Mouse (Mus musculus) neural tube, embryonic 13.5 days (tissue): Measurements from ENCODE around the gene Mre11a. TPM values are rescaled to one million over a fixed set of nuclear protein-coding genes. Genes with fewer than 3 reads are reported as not detected.
A peak's percentile ranks its signal among the peaks of the same experiment; 100 is the strongest.

Source experiments
- ATAC-seq: fragments of 200-750 bp; cut with Nextera tagmentation; 2 replicates; pipeline ENCODE4 v1.8.0; 2017; ENCODE audit warnings: low read depth, mild to moderate bottlenecking, moderate TSS enrichment, moderate library complexity
- H3K27ac ChIP-seq: fragments of 300-500 bp; sonication (generic); replicated peaks from 2 replicates; pipeline ENCODE4 v1.5.1; 2015; ENCODE audit warnings: moderate library complexity, mild to moderate bottlenecking, inconsistent platforms
- H3K27me3 ChIP-seq: fragments of 300-500 bp; sonication (generic); 2 replicates; pipeline ENCODE4 v1.6.1; 2015; ENCODE audit warnings: mild to moderate bottlenecking, inconsistent platforms
- H3K36me3 ChIP-seq: fragments of 300-500 bp; sonication (generic); 2 replicates; pipeline ENCODE4 v1.6.1; 2015; ENCODE audit warnings: mild to moderate bottlenecking, inconsistent platforms
- H3K4me1 ChIP-seq: fragments of 300-500 bp; sonication (generic); replicated peaks from 2 replicates; pipeline ENCODE4 v1.6.1; 2015; ENCODE audit warnings: inconsistent platforms
- H3K4me2 ChIP-seq: fragments of 300-500 bp; sonication (generic); 2 replicates; pipeline ENCODE4 v1.6.1; 2015; ENCODE audit warnings: inconsistent platforms, mild to moderate bottlenecking, moderate library complexity
- H3K4me3 ChIP-seq: fragments of 300-500 bp; sonication (generic); 2 replicates; pipeline ENCODE4 v1.5.1; 2015; ENCODE audit warnings: mild to moderate bottlenecking, inconsistent platforms
- H3K9ac ChIP-seq: fragments of 300-500 bp; sonication (generic); 2 replicates; pipeline ENCODE4 v1.6.1; 2015; ENCODE audit warnings: moderate library complexity, mild to moderate bottlenecking, inconsistent platforms
- H3K9me3 ChIP-seq: fragments of 300-500 bp; sonication (generic); 2 replicates; pipeline ENCODE4 v1.6.1; 2016; ENCODE audit warnings: inconsistent platforms
- WGBS: fragments of 180-500 bp; shearing (Covaris S2); methylation state at CpG from one replicate; pipeline ENCODE4 v1.1.7; 2015; 5-methylcytosine and 5-hydroxymethylcytosine counted together
- polyA plus RNA-seq: library from polyadenylated mRNA; unstranded; fragments of >200 nt; fragmentation: Nextera tagmentation; extraction: Ambion mirVana; gene quantifications from 2 replicates; pipeline ENCODE4 v1.2.1, GENCODE M21; 2015

Gene Mre11a
- polyA plus RNA-seq: 11.0 and 14.8 TPM in 2 replicates

- Histone ChIP-seq H3K4me3 (peak within 1 kb of the TSS; percentile 61), H3K9ac (peak within 1 kb of the TSS; percentile 82), H3K36me3 (peaks cover 43% of the 10 kb centered on the region), H3K4me1 (peaks cover 12% of the 10 kb centered on the region), H3K27me3 (no peaks in the 10 kb centered on the region), H3K27ac (peak within 1 kb of the TSS; percentile 94), H3K9me3 (no peaks in the 10 kb centered on the region), H3K4me2 (peak within 1 kb of the TSS; percentile 77)
- under 1% methylated on average over 62 of the region's 62 CpGs for WGBS
- peak; percentile 100 for ATAC-seq
Observed at GRCm38 (mm10) chr9:14784039-14785002, at the start of gene Mre11a, which contains the start of gene Ankrd49. Mre11a (plus strand) TSS chr9:14784654. Ankrd49 (minus strand) TSS chr9:14784856.

GRCm38 (mm10) chr9:14739498-14740150, 44.8 kb upstream of the Mre11a start:
- 82% methylated on average over 4 of the region's 4 CpGs for WGBS

GRCm38 (mm10) chr9:14740151-14740924, 44.1 kb upstream of the Mre11a start, which contains the start of gene Piwil4:
Piwil4 (minus strand) TSS chr9:14740733.
- no peak for ATAC-seq
- no peaks in the 10 kb centered on the region for H3K4me1 ChIP-seq
- no peaks in the 10 kb centered on the region for H3K27me3 ChIP-seq
- H3K27ac ChIP-seq: no peak within 1 kb of the TSS
- H3K4me3 ChIP-seq: no peak within 1 kb of the TSS
- WGBS: 88% methylated on average over 19 of the region's 19 CpGs
- no peak within 1 kb of the TSS for H3K9ac ChIP-seq
- no peaks in the 10 kb centered on the region for H3K9me3 ChIP-seq
- no peak within 1 kb of the TSS for H3K4me2 ChIP-seq
- H3K36me3 ChIP-seq: no peaks in the 10 kb centered on the region

More at GRCm38 (mm10) chr9:14739498-14740150, 44.8 kb upstream of the Mre11a start:
- Histone ChIP-seq H3K9ac (no peak overlapping the region), H3K9me3 (no peaks in the 10 kb centered on the region), H3K27ac (no peak overlapping the region), H3K4me1 (no peaks in the 10 kb centered on the region), H3K27me3 (no peaks in the 10 kb centered on the region), H3K4me2 (no peak overlapping the region), H3K4me3 (no peak overlapping the region), H3K36me3 (no peaks in the 10 kb centered on the region)
- ATAC-seq: no peak

- ATAC-seq: peak; percentile 48
- Histone ChIP-seq H3K9ac (peak overlapping the region; percentile 73), H3K4me3 (peak overlapping the region; percentile 47), H3K9me3 (no peaks in the 10 kb centered on the region), H3K27me3 (peaks cover 23% of the 10 kb centered on the region), H3K36me3 (no peaks in the 10 kb centered on the region), H3K27ac (no peak overlapping the region), H3K4me1 (peaks cover 18% of the 10 kb centered on the region), H3K4me2 (peak overlapping the region; percentile 81)
- WGBS: 57% methylated on average over 42 of the region's 42 CpGs
Observed at GRCm38 (mm10) chr9:14750901-14751502, 33.5 kb upstream of the Mre11a start.

- H3K9me3 ChIP-seq: no peaks in the 10 kb centered on the region
- H3K4me2 ChIP-seq: peak overlapping the region; percentile 81
- peak; percentile 89 for ATAC-seq
- H3K27ac ChIP-seq: no peak overlapping the region
- no peaks in the 10 kb centered on the region for H3K36me3 ChIP-seq
- 1% methylated on average over 50 of the region's 50 CpGs for WGBS
- peaks cover 18% of the 10 kb centered on the region for H3K4me1 ChIP-seq
- H3K4me3 ChIP-seq: peak overlapping the region; percentile 47
- peak overlapping the region; percentile 73 for H3K9ac ChIP-seq
- H3K27me3 ChIP-seq: peaks cover 23% of the 10 kb centered on the region
Observed at GRCm38 (mm10) chr9:14751503-14752000, 32.9 kb upstream of the Mre11a start.

GRCm38 (mm10) chr9:14752001-14752522, 32.4 kb upstream of the Mre11a start, which contains the start of gene Fut4:
Fut4 (minus strand) TSS chr9:14752393.
- peaks cover 23% of the 10 kb centered on the region for H3K27me3 ChIP-seq
- no peaks in the 10 kb centered on the region for H3K36me3 ChIP-seq
- 1% methylated on average over 28 of the region's 28 CpGs for WGBS
- no peaks in the 10 kb centered on the region for H3K9me3 ChIP-seq
- H3K4me1 ChIP-seq: peaks cover 18% of the 10 kb centered on the region
- peak; percentile 81 for ATAC-seq
- peak within 1 kb of the TSS; percentile 47 for H3K4me3 ChIP-seq
- H3K4me2 ChIP-seq: peak within 1 kb of the TSS; percentile 81
- peak within 1 kb of the TSS; percentile 73 for H3K9ac ChIP-seq
- no peak within 1 kb of the TSS for H3K27ac ChIP-seq

GRCm38 (mm10) chr9:14753947-14754346, 30.5 kb upstream of the Mre11a start:
- Histone ChIP-seq H3K4me1 (peaks cover 18% of the 10 kb centered on the region), H3K27me3 (peaks cover 23% of the 10 kb centered on the region), H3K9ac (no peak overlapping the region), H3K9me3 (no peaks in the 10 kb centered on the region), H3K4me2 (no peak overlapping the region), H3K4me3 (no peak overlapping the region), H3K36me3 (no peaks in the 10 kb centered on the region), H3K27ac (no peak overlapping the region)
- ATAC-seq: no peak

GRCm38 (mm10) chr9:14754469-14754868, 30.0 kb upstream of the Mre11a start:
- Histone ChIP-seq H3K27ac (no peak overlapping the region), H3K4me1 (peaks cover 18% of the 10 kb centered on the region), H3K27me3 (peaks cover 21% of the 10 kb centered on the region), H3K9me3 (no peaks in the 10 kb centered on the region), H3K9ac (no peak overlapping the region), H3K36me3 (no peaks in the 10 kb centered on the region), H3K4me3 (no peak overlapping the region), H3K4me2 (no peak overlapping the region)
- 92% methylated on average over 3 of the region's 3 CpGs for WGBS
- ATAC-seq: no peak

- 83% methylated on average over 7 of the region's 7 CpGs for WGBS
Observed at GRCm38 (mm10) chr9:14758590-14758989, 25.9 kb upstream of the Mre11a start.

GRCm38 (mm10) chr9:14759261-14759660, 25.2 kb upstream of the Mre11a start:
- H3K27me3 ChIP-seq: no peaks in the 10 kb centered on the region
- H3K4me2 ChIP-seq: no peak overlapping the region
- H3K27ac ChIP-seq: no peak overlapping the region
- no peaks in the 10 kb centered on the region for H3K4me1 ChIP-seq
- no peaks in the 10 kb centered on the region for H3K9me3 ChIP-seq
- ATAC-seq: no peak
- no peak overlapping the region for H3K9ac ChIP-seq
- H3K4me3 ChIP-seq: no peak overlapping the region
- no peaks in the 10 kb centered on the region for H3K36me3 ChIP-seq

More at GRCm38 (mm10) chr9:14758590-14758989, 25.9 kb upstream of the Mre11a start:
- Histone ChIP-seq H3K27ac (no peak overlapping the region), H3K36me3 (no peaks in the 10 kb centered on the region), H3K9ac (no peak overlapping the region), H3K27me3 (no peaks in the 10 kb centered on the region), H3K4me2 (no peak overlapping the region), H3K4me3 (no peak overlapping the region), H3K9me3 (no peaks in the 10 kb centered on the region), H3K4me1 (no peaks in the 10 kb centered on the region)
- no peak for ATAC-seq

GRCm38 (mm10) chr9:14764765-14765164, 19.7 kb upstream of the Mre11a start:
- ATAC-seq: peak; percentile 19; the same call in 1 of the 2 replicates

More at GRCm38 (mm10) chr9:14764765-14765164, 19.7 kb upstream of the Mre11a start:
- H3K9ac ChIP-seq: no peak overlapping the region
- WGBS: 28% methylated on average over 7 of the region's 7 CpGs
- no peaks in the 10 kb centered on the region for H3K9me3 ChIP-seq
- no peaks in the 10 kb centered on the region for H3K27me3 ChIP-seq
- no peak overlapping the region for H3K4me2 ChIP-seq
- H3K4me1 ChIP-seq: peaks cover 17% of the 10 kb centered on the region
- H3K4me3 ChIP-seq: no peak overlapping the region
- no peak overlapping the region for H3K27ac ChIP-seq
- no peaks in the 10 kb centered on the region for H3K36me3 ChIP-seq
